Mouse (Mus musculus): ENCODE measurements around the gene Cypt1. TPM values are rescaled to one million over a fixed set of nuclear protein-coding genes. Genes with fewer than 3 reads are reported as not detected.

The Cypt1 gene
- polyA plus RNA-seq (2012; fragmentation: generic; extraction: Trizol), result not detected
- long read RNA-seq, experiment 1, result 0 reads
- long read RNA-seq, experiment 2, result 0 reads

- Histone ChIP-seq H3K79me3 (ENCODE audit: low read depth) (no peaks in the 10 kb centered on the region), H3K36me3 (ENCODE audit: control insufficient read depth, insufficient read depth) (no peaks in the 10 kb centered on the region), H3K27me3 (ENCODE audit: control insufficient read depth, insufficient read depth, insufficient read length) (no peaks in the 10 kb centered on the region), H3K4me3 (ENCODE audit: insufficient read depth, poor library complexity, severe bottlenecking) (no peak within 1 kb of the TSS), H3ac (ENCODE audit: control insufficient read depth, insufficient read length, low read depth) (no peak within 1 kb of the TSS), H3K79me2 (ENCODE audit: control insufficient read depth, insufficient read depth) (no peaks in the 10 kb centered on the region)
- no peak for TF ChIP-seq USF1 (IDR thresholded peaks at IDR 0.05; ENCODE audit: low read depth)
- no peak for TF ChIP-seq FOSL1 (IDR thresholded peaks at IDR 0.05; ENCODE audit: insufficient read depth, low read length, poor library complexity, severe bottlenecking)
- no peak for TF ChIP-seq MYOD1 (IDR thresholded peaks at IDR 0.05; ENCODE audit: control insufficient read depth, insufficient read length, low read depth)
- no peak for TF ChIP-seq CEBPB (IDR thresholded peaks at IDR 0.05; ENCODE audit: low read depth)
- TF ChIP-seq MAX (IDR thresholded peaks at IDR 0.05), result no peak
These were observed at the start of gene Cypt1 for GRCm38 (mm10) chrX:16522569-16522968. Gene Cypt1, plus strand, starts transcription at chrX:16522869.

GRCm38 (mm10) chrX:16546806-16547205 is 24.1 kb downstream of the Cypt1 start:
- Histone ChIP-seq H3K4me3 (ENCODE audit: insufficient read depth, poor library complexity, severe bottlenecking) (no peak overlapping the region), H3K27me3 (ENCODE audit: control insufficient read depth, insufficient read depth, insufficient read length) (no peaks in the 10 kb centered on the region), H3K79me2 (ENCODE audit: control insufficient read depth, insufficient read depth) (no peaks in the 10 kb centered on the region), H3K36me3 (ENCODE audit: control insufficient read depth, insufficient read depth) (no peaks in the 10 kb centered on the region), H3ac (ENCODE audit: control insufficient read depth, insufficient read length, low read depth) (no peak overlapping the region), H3K79me3 (ENCODE audit: low read depth) (no peaks in the 10 kb centered on the region)
- TF ChIP-seq USF1 (IDR thresholded peaks at IDR 0.05; ENCODE audit: low read depth) (peak; percentile 78), CEBPB (IDR thresholded peaks at IDR 0.05; ENCODE audit: low read depth) (peak; percentile 92), FOSL1 (IDR thresholded peaks at IDR 0.05; ENCODE audit: insufficient read depth, low read length, poor library complexity, severe bottlenecking) (no peak)

- Histone ChIP-seq H3K4me3 (ENCODE audit: insufficient read depth, poor library complexity, severe bottlenecking) (no peak overlapping the region), H3K79me2 (ENCODE audit: control insufficient read depth, insufficient read depth) (no peaks in the 10 kb centered on the region), H3ac (ENCODE audit: control insufficient read depth, insufficient read length, low read depth) (no peak overlapping the region), H3K27me3 (ENCODE audit: control insufficient read depth, insufficient read depth, insufficient read length) (no peaks in the 10 kb centered on the region), H3K36me3 (ENCODE audit: control insufficient read depth, insufficient read depth) (no peaks in the 10 kb centered on the region), H3K79me3 (ENCODE audit: low read depth) (no peaks in the 10 kb centered on the region)
- TF ChIP-seq USF1 (IDR thresholded peaks at IDR 0.05; ENCODE audit: low read depth), result peak; percentile 37
- peak; percentile 57 for TF ChIP-seq CEBPB (IDR thresholded peaks at IDR 0.05; ENCODE audit: low read depth)
- no peak for TF ChIP-seq MYOG (IDR thresholded peaks at IDR 0.05; ENCODE audit: control insufficient read depth, extremely low read depth, insufficient read length)
- TF ChIP-seq FOSL1 (IDR thresholded peaks at IDR 0.05; ENCODE audit: insufficient read depth, low read length, poor library complexity, severe bottlenecking), result no peak
These were observed 34.4 kb downstream of the Cypt1 start for GRCm38 (mm10) chrX:16557061-16557460.

- Histone ChIP-seq H3K79me2 (ENCODE audit: control insufficient read depth, insufficient read depth) (no peaks in the 10 kb centered on the region), H3K36me3 (ENCODE audit: control insufficient read depth, insufficient read depth) (no peaks in the 10 kb centered on the region), H3K4me3 (ENCODE audit: insufficient read depth, poor library complexity, severe bottlenecking) (no peak overlapping the region), H3K79me3 (ENCODE audit: low read depth) (no peaks in the 10 kb centered on the region), H3ac (ENCODE audit: control insufficient read depth, insufficient read length, low read depth) (no peak overlapping the region), H3K27me3 (ENCODE audit: control insufficient read depth, insufficient read depth, insufficient read length) (no peaks in the 10 kb centered on the region)
- no peak for TF ChIP-seq MAX (IDR thresholded peaks at IDR 0.05)
- no peak for TF ChIP-seq CEBPB (IDR thresholded peaks at IDR 0.05; ENCODE audit: low read depth)
- TF ChIP-seq USF1 (IDR thresholded peaks at IDR 0.05; ENCODE audit: low read depth), result no peak
- TF ChIP-seq MYOG (IDR thresholded peaks at IDR 0.05; ENCODE audit: control insufficient read depth, extremely low read depth, insufficient read length), result no peak
- no peak for TF ChIP-seq CTCF (IDR thresholded peaks at IDR 0.05; ENCODE audit: control insufficient read depth, insufficient read depth, insufficient read length)
- TF ChIP-seq FOSL1 (IDR thresholded peaks at IDR 0.05; ENCODE audit: insufficient read depth, low read length, poor library complexity, severe bottlenecking), result no peak
- no peak for TF ChIP-seq MYOD1 (IDR thresholded peaks at IDR 0.05; ENCODE audit: control insufficient read depth, insufficient read length, low read depth)
These were observed 35.8 kb downstream of the Cypt1 start for GRCm38 (mm10) chrX:16558501-16558900.

Other genes starting within 250 kb of the Cypt1 start
- 17.6 TPM for gene Maoa, start 96.8 kb downstream of the Cypt1 start, polyA plus RNA-seq (2012; fragmentation: generic; extraction: Trizol)

Data from C2C12 (cell line).